Mouse (Mus musculus) erythroblast, embryonic 14.5 days (primary cell): ENCODE measurements around the gene Zglp1. TPM values are rescaled to one million over a fixed set of nuclear protein-coding genes. Genes with fewer than 3 reads are reported as not detected.

Experiments used
- H3K27me3 ChIP-seq: 2 replicates; pipeline ENCODE4 v1.6.1; 2012; ENCODE audit warnings: inconsistent platforms; ENCODE audit not compliant: control insufficient read depth
- H3K36me3 ChIP-seq: 2 replicates; pipeline ENCODE4 v1.6.1; 2012; ENCODE audit warnings: mild to moderate bottlenecking, inconsistent platforms; ENCODE audit not compliant: control insufficient read depth
- H3K4me1 ChIP-seq: 2 replicates; pipeline ENCODE4 v1.6.1; 2012; ENCODE audit warnings: inconsistent platforms; ENCODE audit not compliant: control insufficient read depth
- H3K4me3 ChIP-seq: replicated peaks from 2 replicates; pipeline ENCODE3; 2012; ENCODE audit warnings: moderate library complexity, mild to moderate bottlenecking, inconsistent platforms
- H3K9me3 ChIP-seq: 2 replicates; pipeline ENCODE4 v1.6.1; 2012; ENCODE audit warnings: low read length, inconsistent platforms, mixed read lengths; ENCODE audit not compliant: control insufficient read depth
- GATA1 ChIP-seq: IDR thresholded peaks from 2 replicates; pipeline ENCODE4 v1.6.1; 2012; ENCODE audit warnings: low read length, inconsistent platforms, mixed read lengths
- TAL1 ChIP-seq: IDR thresholded peaks from 3 replicates; pipeline ENCODE4 v1.6.1; 2012; ENCODE audit warnings: low read length, inconsistent platforms, mixed read lengths
- polyA plus RNA-seq: library from polyadenylated mRNA; stranded (reverse); fragments of >175 nt; gene quantifications from 2 replicates; pipeline ENCODE4 v1.2.3, GENCODE M21; 2012

The Zglp1 gene
- polyA plus RNA-seq, 1 experiment: 1.9 TPM

DNA sequence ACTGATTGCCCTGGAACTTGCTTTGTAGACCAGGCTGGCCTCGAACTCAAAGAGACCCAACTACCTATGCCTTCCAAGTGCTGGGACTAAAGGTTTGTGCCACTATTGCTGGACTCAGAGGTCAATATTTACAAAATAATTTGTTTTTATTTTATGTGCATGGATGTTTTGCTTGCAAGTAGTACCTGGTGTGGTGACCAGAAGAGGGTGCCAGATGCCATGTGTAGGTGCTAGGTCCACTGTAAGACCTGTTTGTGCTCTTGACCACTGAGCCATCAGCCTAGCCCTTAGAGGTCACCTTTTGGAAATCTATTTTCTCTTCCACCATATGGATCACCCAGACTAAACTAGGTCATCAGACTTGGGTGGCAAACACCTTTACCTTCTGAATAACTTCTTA is 44.2 kb downstream of the Zglp1 start:
- Histone ChIP-seq H3K4me3 (no peak overlapping the region), H3K9me3 (no peaks in the 10 kb centered on the region), H3K4me1 (peaks cover 31% of the 10 kb centered on the region), H3K36me3 (peaks cover 20% of the 10 kb centered on the region), H3K27me3 (peaks cover 18% of the 10 kb centered on the region)
- no peak for TF ChIP-seq GATA1

GRCm38 (mm10) chr9:21022288-21022687 is 44.6 kb downstream of the Zglp1 start:
- H3K27me3 ChIP-seq: peaks cover 23% of the 10 kb centered on the region
- peaks cover 15% of the 10 kb centered on the region for H3K36me3 ChIP-seq
- H3K4me1 ChIP-seq: peaks cover 28% of the 10 kb centered on the region
- no peak overlapping the region for H3K4me3 ChIP-seq
- no peak for TF ChIP-seq GATA1
- TF ChIP-seq TAL1: no peak
- peaks cover under 1% of the 10 kb centered on the region; the same call in 1 of the 2 replicates for H3K9me3 ChIP-seq

GRCm38 (mm10) chr9:21021363-21021762 is 45.5 kb downstream of the Zglp1 start:
- no peak for TF ChIP-seq GATA1
- TF ChIP-seq TAL1: no peak
- no peak overlapping the region for H3K4me3 ChIP-seq
- H3K36me3 ChIP-seq: peaks cover 6% of the 10 kb centered on the region; the same call in 1 of the 2 replicates
- peaks cover 27% of the 10 kb centered on the region for H3K4me1 ChIP-seq
- H3K9me3 ChIP-seq: peaks cover 4% of the 10 kb centered on the region; the same call in 1 of the 2 replicates
- H3K27me3 ChIP-seq: peaks cover 32% of the 10 kb centered on the region

GRCm38 (mm10) chr9:21018600-21018999 is 48.3 kb downstream of the Zglp1 start:
- TF ChIP-seq TAL1 (no peak), GATA1 (no peak)
- no peaks in the 10 kb centered on the region; the same call in 1 of the 2 replicates for H3K36me3 ChIP-seq
- peaks cover 59% of the 10 kb centered on the region for H3K27me3 ChIP-seq
- H3K4me1 ChIP-seq: peaks cover 37% of the 10 kb centered on the region
- no peak overlapping the region for H3K4me3 ChIP-seq
- H3K9me3 ChIP-seq: peaks cover 14% of the 10 kb centered on the region; the same call in 1 of the 2 replicates

- Histone ChIP-seq H3K36me3 (no peaks in the 10 kb centered on the region; the same call in 1 of the 2 replicates), H3K27me3 (peaks cover 59% of the 10 kb centered on the region), H3K9me3 (peaks cover 14% of the 10 kb centered on the region; the same call in 1 of the 2 replicates), H3K4me3 (no peak overlapping the region), H3K4me1 (peaks cover 42% of the 10 kb centered on the region)
- TF ChIP-seq GATA1: no peak
- no peak for TF ChIP-seq TAL1
Measured at GRCm38 (mm10) chr9:21017177-21017575, 49.7 kb downstream of the Zglp1 start.

GRCm38 (mm10) chr9:21016331-21017176 is 50.3 kb downstream of the Zglp1 start:
- Histone ChIP-seq H3K4me1 (peaks cover 47% of the 10 kb centered on the region), H3K27me3 (peaks cover 56% of the 10 kb centered on the region), H3K4me3 (peak overlapping the region; percentile 53), H3K9me3 (peaks cover 14% of the 10 kb centered on the region; the same call in 1 of the 2 replicates), H3K36me3 (no peaks in the 10 kb centered on the region; the same call in 1 of the 2 replicates)
- TF ChIP-seq TAL1 (no peak), GATA1 (no peak)

- no peak for TF ChIP-seq TAL1
- TF ChIP-seq GATA1: no peak
Measured at GRCm38 (mm10) chr9:21015571-21016130, 51.2 kb downstream of the Zglp1 start, which contains the start of gene Icam1. Gene Icam1 (plus strand): TSS chr9:21015985.

DNA sequence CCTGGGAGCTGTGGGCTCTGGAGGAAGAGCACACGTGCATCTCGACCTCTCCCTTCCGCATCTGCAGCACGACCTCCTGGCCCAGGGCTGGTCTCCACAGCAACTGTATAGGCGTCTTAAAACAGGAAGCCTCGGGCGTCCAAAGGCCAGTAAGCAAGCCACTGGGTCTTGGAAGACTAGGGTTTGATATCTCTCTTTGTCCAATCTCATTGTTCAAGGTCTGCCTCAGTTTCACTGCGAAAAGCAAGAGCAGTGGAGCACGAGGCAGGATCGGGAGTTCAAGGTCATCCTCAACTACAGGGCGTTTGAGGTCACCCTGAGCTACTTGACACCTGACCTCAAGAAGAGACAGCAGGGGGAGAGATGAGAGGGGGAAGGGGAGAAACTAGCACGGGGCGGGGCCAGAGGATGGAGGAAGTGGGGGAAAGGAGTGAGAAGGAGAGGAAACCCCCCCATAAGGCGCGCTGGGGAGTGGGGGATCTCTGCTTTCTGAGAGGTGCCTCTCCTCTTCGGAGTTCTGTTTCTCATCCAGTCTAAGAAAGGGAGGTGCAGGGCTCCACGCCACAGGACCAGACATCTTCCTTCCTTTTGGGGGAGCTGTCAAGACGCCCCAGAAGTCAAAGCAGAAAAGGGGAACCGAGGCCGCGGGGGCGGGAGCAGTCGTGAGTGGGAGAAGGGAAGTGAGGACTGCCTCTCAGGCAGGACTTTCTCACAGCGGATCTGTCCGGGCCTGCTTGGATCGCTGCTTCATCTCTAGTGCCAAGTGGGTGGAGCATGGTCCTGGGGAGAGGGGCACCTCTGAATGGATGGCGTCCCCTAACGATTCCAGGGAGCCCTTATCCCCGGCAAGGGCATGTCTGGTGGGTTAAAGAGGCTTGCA is 52.0 kb downstream of the Zglp1 start:
- Histone ChIP-seq H3K36me3 (no peaks in the 10 kb centered on the region; the same call in 1 of the 2 replicates), H3K9me3 (peaks cover 14% of the 10 kb centered on the region; the same call in 1 of the 2 replicates), H3K27me3 (peaks cover 56% of the 10 kb centered on the region), H3K4me3 (peak overlapping the region; percentile 53), H3K4me1 (peaks cover 57% of the 10 kb centered on the region)
- TF ChIP-seq TAL1 (no peak), GATA1 (no peak)

More at GRCm38 (mm10) chr9:21015571-21016130, 51.2 kb downstream of the Zglp1 start, which contains the start of gene Icam1:
- peak within 1 kb of the TSS; percentile 53 for H3K4me3 ChIP-seq
- H3K4me1 ChIP-seq: peaks cover 51% of the 10 kb centered on the region
- H3K27me3 ChIP-seq: peaks cover 56% of the 10 kb centered on the region
- peaks cover 14% of the 10 kb centered on the region; the same call in 1 of the 2 replicates for H3K9me3 ChIP-seq
- no peaks in the 10 kb centered on the region; the same call in 1 of the 2 replicates for H3K36me3 ChIP-seq

Other genes starting within 250 kb of the Zglp1 start
- gene Rdh8, start 248.6 kb downstream of the Zglp1 start, polyA plus RNA-seq: not detected in 2 replicates
- gene A230050P20Rik, start 198.5 kb downstream of the Zglp1 start, polyA plus RNA-seq: 0.29 and 0.57 TPM in 2 replicates
- 0.06 and 0.19 TPM in 2 replicates for gene Angptl6, start 187.4 kb downstream of the Zglp1 start, polyA plus RNA-seq
- 14.9 and 16.4 TPM in 2 replicates for gene Ppan, start 178.9 kb downstream of the Zglp1 start, polyA plus RNA-seq
- 46.8 and 55.3 TPM in 2 replicates for gene Eif3g, start 168.5 kb downstream of the Zglp1 start, polyA plus RNA-seq
- 25.3 TPM in 2 replicates for gene Dnmt1, start 107.2 kb downstream of the Zglp1 start, polyA plus RNA-seq
- 0.02 TPM in 2 replicates for gene S1pr2, start 90.3 kb downstream of the Zglp1 start, polyA plus RNA-seq
- 11.7 and 15.4 TPM in 2 replicates for gene Mrpl4, start 64.4 kb downstream of the Zglp1 start, polyA plus RNA-seq
- 0.04 and 0.11 TPM in 2 replicates for gene Icam1, start 51.1 kb downstream of the Zglp1 start, polyA plus RNA-seq
- gene Icam4, start 37.7 kb downstream of the Zglp1 start, polyA plus RNA-seq: 105 and 134 TPM in 2 replicates
- gene Icam5, start 35.0 kb downstream of the Zglp1 start, polyA plus RNA-seq: 0.63 and 0.86 TPM in 2 replicates
- gene Gm49373, start 6.0 kb upstream of the Zglp1 start, polyA plus RNA-seq: 0.12 and 0.16 TPM in 2 replicates
- 1.5 and 2.8 TPM in 2 replicates for gene Fdx1l, start 6.5 kb upstream of the Zglp1 start, polyA plus RNA-seq
- gene Gm38431, start 24.9 kb upstream of the Zglp1 start, polyA plus RNA-seq: 11.6 and 15.1 TPM in 2 replicates
- gene Raver1, start 24.9 kb upstream of the Zglp1 start, polyA plus RNA-seq: 7.5 and 9.3 TPM in 2 replicates
- 0.26 and 0.30 TPM in 2 replicates for gene Tyk2, start 64.2 kb upstream of the Zglp1 start, polyA plus RNA-seq
- 12.7 and 17.4 TPM in 2 replicates for gene Cdc37, start 82.9 kb upstream of the Zglp1 start, polyA plus RNA-seq
- gene Pde4a, start 98.6 kb upstream of the Zglp1 start, polyA plus RNA-seq: 0.04 and 0.05 TPM in 2 replicates
- 4.2 and 5.2 TPM in 2 replicates for gene Keap1, start 172.3 kb upstream of the Zglp1 start, polyA plus RNA-seq
- not detected in 2 replicates for gene S1pr5, start 181.3 kb upstream of the Zglp1 start, polyA plus RNA-seq
- gene Atg4d, start 198.2 kb upstream of the Zglp1 start, polyA plus RNA-seq: 25.4 and 30.2 TPM in 2 replicates
- gene Kri1, start 220.9 kb upstream of the Zglp1 start, polyA plus RNA-seq: 3.5 and 4.6 TPM in 2 replicates
- gene Cdkn2d, start 224.3 kb upstream of the Zglp1 start, polyA plus RNA-seq: 36.6 and 42.6 TPM in 2 replicates
- gene Ap1m2, start 245.2 kb upstream of the Zglp1 start, polyA plus RNA-seq: not detected in 2 replicates